Mouse (Mus musculus) stomach, postnatal 0 days (tissue): ENCODE results near the gene Dok1. TPM values are rescaled to one million over a fixed set of nuclear protein-coding genes. Genes with fewer than 3 reads are reported as not detected.

Source experiments
- ATAC-seq: fragments of 200-750 bp; cut with Nextera tagmentation; 2 replicates; pipeline ENCODE4 v1.8.0; 2017; ENCODE audit not compliant: low FRiP score, low TSS enrichment
- DNase-seq: peaks from one replicate; pipeline ENCODE4 v3.0.0-alpha.2; 2016; ENCODE audit warnings: low spot score
- H3K27ac ChIP-seq: fragments of 300-500 bp; sonication (generic); replicated peaks from 2 replicates; pipeline ENCODE4 v1.5.1; 2014; ENCODE audit warnings: mild to moderate bottlenecking, control low read depth
- H3K27me3 ChIP-seq: fragments of 300-500 bp; sonication (generic); 2 replicates; pipeline ENCODE4 v1.6.1; 2014; ENCODE audit warnings: low read length; ENCODE audit not compliant: control insufficient read depth, insufficient read depth
- H3K36me3 ChIP-seq: fragments of 300-500 bp; sonication (generic); 2 replicates; pipeline ENCODE4 v1.6.1; 2014; ENCODE audit warnings: low read length, mixed read lengths; ENCODE audit not compliant: control insufficient read depth, insufficient read depth
- H3K4me1 ChIP-seq: fragments of 300-500 bp; sonication (generic); replicated peaks from 2 replicates; pipeline ENCODE4 v1.6.1; 2014; ENCODE audit warnings: antibody characterized with exemption; ENCODE audit not compliant: control insufficient read depth, insufficient read depth
- H3K4me2 ChIP-seq: fragments of 300-500 bp; sonication (generic); replicated peaks from 2 replicates; pipeline ENCODE4 v1.6.1; 2014; ENCODE audit warnings: low read depth, mild to moderate bottlenecking, control low read depth, moderate library complexity
- H3K4me3 ChIP-seq: fragments of 300-500 bp; sonication (generic); 2 replicates; pipeline ENCODE4 v1.5.1; 2014; ENCODE audit warnings: low read depth, low read length, control low read depth
- H3K9ac ChIP-seq: fragments of 300-500 bp; sonication (generic); 2 replicates; pipeline ENCODE4 v1.6.1; 2014; ENCODE audit warnings: mild to moderate bottlenecking, low read length, control low read depth, mixed read lengths
- H3K9me3 ChIP-seq: fragments of 300-500 bp; sonication (generic); 2 replicates; pipeline ENCODE4 v1.6.1; 2016; ENCODE audit warnings: low read length; ENCODE audit not compliant: control insufficient read depth
- CTCF ChIP-seq: IDR thresholded peaks from 2 replicates; pipeline ENCODE4 v1.5.1; 2016; ENCODE audit warnings: antibody characterized with exemption, low read depth, mild to moderate bottlenecking, moderate library complexity
- EP300 ChIP-seq: optimal IDR thresholded peaks from 2 replicates; pipeline ENCODE3; 2016; ENCODE audit warnings: antibody characterized with exemption
- WGBS: fragments of 180-500 bp; shearing (Covaris S2); extraction: QIAGEN DNeasy Blood & Tissue Kit; methylation state at CpG from one replicate; pipeline ENCODE4 v1.1.7; 2014; 5-methylcytosine and 5-hydroxymethylcytosine counted together
- microRNA-seq: library from miRNA; unstranded; fragments of <30 nt; microRNA quantifications from one replicate; pipeline ENCODE4, GENCODE M21; 2016
- polyA plus RNA-seq: library from polyadenylated mRNA; unstranded; fragments of >200 nt; fragmentation: Nextera tagmentation; extraction: Ambion mirVana; gene quantifications from 2 replicates; pipeline ENCODE4 v1.2.1, GENCODE M21; 2015

Dok1 gene
- polyA plus RNA-seq, 1 experiment from 2014 or later, result 8.3 TPM

DNA sequence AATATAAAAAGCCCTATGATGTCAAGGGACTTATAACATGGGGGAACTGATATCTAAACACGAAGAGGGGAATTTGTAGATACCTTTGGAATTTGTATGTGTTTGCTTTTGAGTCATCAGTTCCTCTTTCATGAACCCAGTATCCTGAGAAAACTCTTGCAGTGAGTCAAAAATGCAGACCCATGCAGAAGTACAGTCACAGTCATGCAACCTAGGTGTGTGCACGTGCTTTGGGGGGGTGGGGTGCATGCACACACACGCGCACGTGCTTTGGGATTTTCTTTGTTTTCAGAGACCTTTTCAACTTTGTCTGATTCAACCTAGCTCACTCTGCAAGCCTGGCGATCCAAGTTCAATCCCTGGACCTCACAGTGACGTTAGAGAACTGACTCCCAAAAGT, 38.9 kb downstream of the Dok1 start:
- no peaks in the 10 kb centered on the region for H3K36me3 ChIP-seq
- no peaks in the 10 kb centered on the region for H3K9me3 ChIP-seq
- no peak overlapping the region for H3K4me3 ChIP-seq
- H3K4me1 ChIP-seq, result no peaks in the 10 kb centered on the region
- DNase-seq (no peak), ATAC-seq (no peak)
- no peak overlapping the region for H3K4me2 ChIP-seq
- H3K27ac ChIP-seq, result no peak overlapping the region
- no peaks in the 10 kb centered on the region for H3K27me3 ChIP-seq
- 59% methylated on average over 7 of the region's 7 CpGs for WGBS
- TF ChIP-seq CTCF (no peak), EP300 (no peak)
- no peak overlapping the region for H3K9ac ChIP-seq

DNA sequence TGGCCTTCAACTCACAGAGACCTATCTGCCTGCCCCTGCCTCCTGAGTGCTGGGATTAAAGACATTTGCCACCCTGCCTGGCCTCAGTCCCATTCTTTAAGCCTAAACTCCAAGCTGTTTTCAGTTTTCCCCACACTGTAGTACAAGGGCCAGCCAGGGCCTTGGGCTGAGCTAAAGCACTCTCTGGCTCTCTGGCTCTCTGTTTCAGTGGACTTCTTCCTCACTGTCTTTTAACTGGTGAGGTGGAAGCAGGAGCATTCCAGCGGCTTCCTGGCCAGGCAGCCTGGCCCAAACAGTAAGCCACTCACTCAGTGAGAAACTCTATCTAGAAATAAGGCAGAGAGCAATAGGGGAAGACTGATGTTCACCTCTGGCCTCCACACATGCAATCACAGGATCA, 39.6 kb downstream of the Dok1 start:
- no peak for ATAC-seq
- 38% methylated on average over 1 of the region's 1 CpGs for WGBS

DNA sequence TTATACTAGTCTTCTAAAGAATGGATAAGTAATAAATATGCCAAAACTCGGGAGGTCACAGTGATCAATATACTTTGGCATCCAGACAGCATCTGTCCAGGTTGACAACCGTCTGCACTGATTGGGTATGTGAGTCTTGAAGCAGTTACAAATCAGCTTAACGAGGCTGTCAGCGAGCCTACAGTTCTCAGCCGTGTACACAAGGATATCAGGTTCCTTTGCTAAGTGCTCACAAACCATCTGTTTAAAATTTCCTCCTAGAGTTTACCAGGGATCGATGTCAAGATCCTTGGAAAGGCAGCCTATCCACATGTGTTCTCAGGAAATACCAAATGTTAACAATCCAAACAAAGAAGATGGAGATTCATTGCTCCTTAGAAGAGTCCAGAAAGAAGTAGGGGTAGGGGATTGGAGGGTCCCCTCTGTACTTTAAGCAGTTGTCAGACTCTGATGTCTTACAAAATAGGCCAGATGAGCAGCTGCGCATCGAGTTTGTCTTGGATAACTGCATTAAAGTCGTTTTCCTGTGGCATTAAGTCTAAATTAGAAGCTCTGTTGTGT, 45.8 kb downstream of the Dok1 start:
- 19% methylated on average over 9 of the region's 9 CpGs for WGBS
- Histone ChIP-seq H3K9me3 (no peaks in the 10 kb centered on the region), H3K9ac (no peak overlapping the region), H3K27me3 (no peaks in the 10 kb centered on the region), H3K4me2 (no peak overlapping the region), H3K4me3 (no peak overlapping the region), H3K4me1 (no peaks in the 10 kb centered on the region), H3K36me3 (no peaks in the 10 kb centered on the region), H3K27ac (no peak overlapping the region)
- DNase-seq (no peak), ATAC-seq (no peak)
- TF ChIP-seq EP300 (no peak), CTCF (no peak)

More for the DNA sequence above, 39.6 kb downstream of the Dok1 start:
- Histone ChIP-seq H3K4me2 (no peak overlapping the region), H3K27ac (no peak overlapping the region), H3K36me3 (no peaks in the 10 kb centered on the region), H3K27me3 (no peaks in the 10 kb centered on the region), H3K4me1 (no peaks in the 10 kb centered on the region), H3K4me3 (no peak overlapping the region), H3K9me3 (no peaks in the 10 kb centered on the region), H3K9ac (no peak overlapping the region)
- no peak for TF ChIP-seq CTCF
- DNase-seq, result no peak

Small RNAs within 50 kb of the gene (microRNA-seq; reads per million reads assigned to microRNA genes)
- gene Mir7040, result not detected

Other genes with a start within 250 kb of the Dok1 start
- 0.58 and 0.67 TPM in 2 replicates for gene Sema4f, start 93.7 kb downstream of the Dok1 start, polyA plus RNA-seq
- gene M1ap, start 86.6 kb downstream of the Dok1 start, polyA plus RNA-seq, result 0.08 and 0.28 TPM in 2 replicates
- gene Loxl3, start 702 bp upstream of the Dok1 start, polyA plus RNA-seq, result 5.5 and 6.1 TPM in 2 replicates
- gene Aup1, start 21.1 kb upstream of the Dok1 start, polyA plus RNA-seq, result 135 and 150 TPM in 2 replicates
- 31.3 and 35.7 TPM in 2 replicates for gene Htra2, start 21.8 kb upstream of the Dok1 start, polyA plus RNA-seq
- 5.4 and 5.8 TPM in 2 replicates for gene Dqx1, start 24.4 kb upstream of the Dok1 start, polyA plus RNA-seq
- gene Tlx2, start 36.8 kb upstream of the Dok1 start, polyA plus RNA-seq, result 2.4 TPM in 2 replicates
- gene Pcgf1, start 44.4 kb upstream of the Dok1 start, polyA plus RNA-seq, result 13.1 and 14.0 TPM in 2 replicates
- 0.53 and 0.56 TPM in 2 replicates for gene Lbx2, start 52.9 kb upstream of the Dok1 start, polyA plus RNA-seq
- gene Ccdc142, start 68.1 kb upstream of the Dok1 start, polyA plus RNA-seq, result 1.1 and 1.4 TPM in 2 replicates
- gene Gm42688, start 68.1 kb upstream of the Dok1 start, polyA plus RNA-seq, result 1.1 and 1.3 TPM in 2 replicates
- 108 and 117 TPM in 2 replicates for gene Mrpl53, start 75.6 kb upstream of the Dok1 start, polyA plus RNA-seq
- gene Mogs, start 82.0 kb upstream of the Dok1 start, polyA plus RNA-seq, result 23.2 and 24.4 TPM in 2 replicates
- gene Wbp1, start 88.1 kb upstream of the Dok1 start, polyA plus RNA-seq, result 57.4 and 59.4 TPM in 2 replicates
- gene Ino80b, start 92.0 kb upstream of the Dok1 start, polyA plus RNA-seq, result 7.7 and 9.4 TPM in 2 replicates
- 18.5 and 20.4 TPM in 2 replicates for gene Rtkn, start 102.0 kb upstream of the Dok1 start, polyA plus RNA-seq
- gene Wdr54, start 122.9 kb upstream of the Dok1 start, polyA plus RNA-seq, result 1.6 and 1.7 TPM in 2 replicates
- gene 1700003E16Rik, start 122.9 kb upstream of the Dok1 start, polyA plus RNA-seq, result 1.1 TPM in 2 replicates
- gene Dctn1, start 132.4 kb upstream of the Dok1 start, polyA plus RNA-seq, result 42.9 and 43.5 TPM in 2 replicates
- gene Slc4a5, start 186.4 kb upstream of the Dok1 start, polyA plus RNA-seq, result 0.08 and 0.18 TPM in 2 replicates